Mouse (Mus musculus): ENCODE results near the gene Trp63.
"Not testable (repeated sequence)": the region's sequence is repeated elsewhere in the genome, so short reads cannot be mapped to it uniquely, and the experiment has no call there.

Trp63 gene

GRCm38 (mm10) chr16:25683531-25684248 lies at the start of gene Trp63:
Gene Trp63 (plus strand): TSS chr16:25683763.
- no peak for DNase-seq (ENCODE audit: low spot score in 2 of 2)

- not testable (repeated sequence) for DNase-seq (ENCODE audit: low spot score in 2 of 2)
Measured at GRCm38 (mm10) chr16:25644716-25645115, 38.8 kb upstream of the Trp63 start.

- no peak for DNase-seq (ENCODE audit: low spot score in 2 of 2)
Measured at GRCm38 (mm10) chr16:25660510-25661235, 22.9 kb upstream of the Trp63 start.

- DNase-seq (ENCODE audit: low spot score in 2 of 2), result no peak
Measured at GRCm38 (mm10) chr16:25663116-25663515, 20.4 kb upstream of the Trp63 start.

- no peak for DNase-seq (ENCODE audit: low spot score in 2 of 2)
Measured at GRCm38 (mm10) chr16:25673861-25674440, 9.6 kb upstream of the Trp63 start.

- DNase-seq (ENCODE audit: low spot score in 2 of 2), result no peak
Measured at GRCm38 (mm10) chr16:25680369-25680768, 3.2 kb upstream of the Trp63 start.

GRCm38 (mm10) chr16:25682533-25682932 lies 1.0 kb upstream of the Trp63 start:
- DNase-seq (ENCODE audit: low spot score in 2 of 2), result no peak

GRCm38 (mm10) chr16:25684572-25684971 lies 1.0 kb downstream of the Trp63 start:
- DNase-seq (ENCODE audit: low spot score in 2 of 2), result no peak

GRCm38 (mm10) chr16:25690612-25691011 lies 7.0 kb downstream of the Trp63 start:
- no peak for DNase-seq (ENCODE audit: low spot score in 2 of 2)

GRCm38 (mm10) chr16:25701252-25701651 lies 17.7 kb downstream of the Trp63 start:
- DNase-seq (ENCODE audit: low spot score in 2 of 2), result no peak

GRCm38 (mm10) chr16:25706260-25706659 lies 22.7 kb downstream of the Trp63 start:
- DNase-seq (ENCODE audit: low spot score in 2 of 2), result no peak

GRCm38 (mm10) chr16:25715790-25716189 lies 32.2 kb downstream of the Trp63 start:
- no peak for DNase-seq (ENCODE audit: low spot score in 2 of 2)

GRCm38 (mm10) chr16:25723131-25723530 lies 39.6 kb downstream of the Trp63 start:
- no peak for DNase-seq (ENCODE audit: low spot score in 2 of 2)

GRCm38 (mm10) chr16:25727001-25727400 lies 43.4 kb downstream of the Trp63 start:
- DNase-seq (ENCODE audit: low spot score in 2 of 2), result no peak

GRCm38 (mm10) chr16:25727957-25728506 lies 44.5 kb downstream of the Trp63 start:
- DNase-seq (ENCODE audit: low spot score in 2 of 2), result no peak

- DNase-seq (ENCODE audit: low spot score in 2 of 2), result no peak
Measured at GRCm38 (mm10) chr16:25736912-25737311, 53.3 kb downstream of the Trp63 start.

- no peak for DNase-seq (ENCODE audit: low spot score in 2 of 2)
Measured at GRCm38 (mm10) chr16:25737623-25738050, 54.1 kb downstream of the Trp63 start.

GRCm38 (mm10) chr16:25746807-25747206 lies 63.2 kb downstream of the Trp63 start:
- no peak for DNase-seq (ENCODE audit: low spot score in 2 of 2)

GRCm38 (mm10) chr16:25751866-25752265 lies 68.3 kb downstream of the Trp63 start:
- DNase-seq (ENCODE audit: low spot score in 2 of 2), result no peak

GRCm38 (mm10) chr16:25758108-25758507 lies 74.5 kb downstream of the Trp63 start:
- DNase-seq (ENCODE audit: low spot score in 2 of 2), result no peak

GRCm38 (mm10) chr16:25765549-25765948 lies 82.0 kb downstream of the Trp63 start:
- DNase-seq (ENCODE audit: low spot score in 2 of 2), result no peak

GRCm38 (mm10) chr16:25774611-25775010 lies 91.0 kb downstream of the Trp63 start:
- no peak for DNase-seq (ENCODE audit: low spot score in 2 of 2)

Data from spleen, postnatal 4 days (tissue).